Mouse (Mus musculus): ENCODE results near the gene Gm4216.
"Not testable (repeated sequence)": the region's sequence is repeated elsewhere in the genome, so short reads cannot be mapped to it uniquely, and the experiment has no call there.

The Gm4216 gene

GRCm38 (mm10) chr7:23019823-23020222 is at the start of gene Gm4216:
TSS of gene Gm4216 (minus strand) at chr7:23019923.
- in situ Hi-C loops (cut with MboI, MseI), result not testable (repeated sequence)

GRCm38 (mm10) chr7:23067356-23067755 is 47.6 kb upstream of the Gm4216 start, which contains the start of gene Gm8720:
TSS of gene Gm8720 (minus strand) at chr7:23067456.
- in situ Hi-C loops (cut with MboI, MseI), result not testable (repeated sequence)

GRCm38 (mm10) chr7:23055240-23055639 is 35.5 kb upstream of the Gm4216 start, which contains the start of gene Vmn1r163:
TSS of gene Vmn1r163 (plus strand) at chr7:23055540.
- in situ Hi-C loops (cut with MboI, MseI), result not testable (repeated sequence)

- in situ Hi-C loops (cut with MboI, MseI), result loop anchor here (25.0 kb wide), 1 partner anchor 172 kb away; no protein-coding TSS in a partner anchor
Measured at GRCm38 (mm10) chr7:22984573-22984972, 35.1 kb downstream of the Gm4216 start, which contains the start of gene Gm4214. TSS of gene Gm4214 (minus strand) at chr7:22984673.
